Mouse (Mus musculus): ENCODE data around the gene Klhl25.
"Not testable (repeated sequence)": the region's sequence is repeated elsewhere in the genome, so short reads cannot be mapped to it uniquely, and the experiment has no call there.

The Klhl25 gene

GRCm38 (mm10) chr7:75848115-75848775 lies at the start of gene Klhl25:
Klhl25 (plus strand) TSS chr7:75848310.
- DNase-seq (ENCODE audit: low read depth, low spot score): peak; percentile 96

DNA sequence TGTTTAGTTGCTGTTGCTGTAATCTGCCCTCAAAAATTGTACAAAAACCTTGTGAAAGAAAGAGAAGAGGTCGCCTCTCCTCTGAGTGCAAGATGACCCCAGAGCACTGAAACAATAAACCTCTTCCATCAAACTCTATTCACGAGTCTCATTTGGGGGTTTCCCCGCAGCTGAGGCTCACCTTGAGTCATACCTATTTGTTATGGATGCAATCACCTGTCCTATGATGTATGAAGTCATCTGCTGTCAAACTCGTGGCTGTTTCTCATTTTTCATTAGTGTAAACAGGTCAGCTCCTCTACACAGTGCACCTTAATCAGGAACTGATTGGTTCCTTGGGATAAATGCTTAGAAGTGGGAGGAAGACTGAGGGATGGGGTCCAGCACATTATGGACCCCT lies 47.6 kb upstream of the Klhl25 start:
- no peak for DNase-seq (ENCODE audit: low read depth, low spot score)

GRCm38 (mm10) chr7:75801022-75801421 lies 47.1 kb upstream of the Klhl25 start:
- no peak for DNase-seq (ENCODE audit: low read depth, low spot score)

- DNase-seq (ENCODE audit: low read depth, low spot score): no peak
Observed at GRCm38 (mm10) chr7:75801621-75802358, 46.3 kb upstream of the Klhl25 start.

GRCm38 (mm10) chr7:75802887-75803286 lies 45.2 kb upstream of the Klhl25 start:
- DNase-seq (ENCODE audit: low read depth, low spot score): no peak

- DNase-seq (ENCODE audit: low read depth, low spot score): no peak
Observed at GRCm38 (mm10) chr7:75806161-75806560, 41.9 kb upstream of the Klhl25 start.

DNA sequence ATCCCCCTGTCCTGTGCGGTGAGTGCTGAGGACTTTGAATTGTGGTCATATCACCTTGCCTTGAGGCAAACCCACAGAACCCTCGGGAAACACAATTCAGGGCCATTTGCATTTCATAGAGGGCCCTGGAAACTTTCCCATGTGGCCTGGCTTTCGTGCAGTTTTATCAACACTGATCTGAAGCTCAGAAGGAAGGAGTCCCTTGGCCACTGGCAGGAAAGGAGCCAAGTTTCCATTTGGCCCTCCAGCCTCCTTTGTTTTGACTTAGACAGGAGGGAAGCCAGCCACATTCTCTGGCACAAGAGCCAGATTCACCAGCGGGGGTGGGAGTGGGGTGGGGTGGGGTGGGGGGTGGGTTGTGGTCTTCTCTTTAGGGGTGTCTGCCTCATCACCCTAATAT lies 41.4 kb upstream of the Klhl25 start:
- DNase-seq (ENCODE audit: low read depth, low spot score): no peak

DNA sequence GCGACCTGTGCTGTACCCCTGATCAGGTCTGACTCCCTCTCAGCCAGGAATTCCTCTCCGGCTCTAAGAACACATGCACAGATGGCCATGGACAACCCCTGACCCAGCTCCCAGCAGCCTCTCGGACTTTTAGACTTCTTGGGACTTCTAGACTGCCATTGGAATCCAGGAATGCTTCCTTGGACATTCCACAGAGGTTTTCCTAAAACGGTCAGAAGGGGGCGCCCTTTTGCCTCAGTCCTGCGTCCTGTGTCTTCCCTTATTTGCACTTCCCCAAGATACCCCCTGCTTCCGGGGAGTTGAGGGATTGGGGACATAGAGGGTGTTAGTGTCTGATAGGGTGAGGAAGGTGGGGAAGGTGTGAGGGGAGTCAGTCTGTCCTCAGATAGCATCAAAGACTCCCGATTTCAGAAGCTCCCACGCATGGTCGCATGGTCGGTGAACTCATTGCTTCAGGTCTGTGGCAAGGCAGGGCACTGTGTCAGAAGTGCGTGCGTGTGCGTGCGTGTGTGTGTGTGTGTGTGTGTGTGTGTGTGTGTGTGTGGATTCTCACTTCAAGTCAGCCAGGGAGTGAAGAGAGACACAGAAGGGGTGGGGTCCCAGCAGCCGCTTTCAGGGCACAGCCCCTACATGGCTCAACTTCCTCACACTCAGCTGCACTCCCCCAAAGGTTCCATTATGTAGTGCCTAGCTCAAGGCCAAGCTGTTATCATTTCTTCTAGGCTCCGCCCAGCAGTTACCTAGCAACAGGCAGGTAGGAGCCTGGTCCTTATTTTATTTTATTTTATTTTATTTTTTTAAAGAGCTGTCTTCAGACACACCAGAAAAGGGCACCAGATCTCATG lies 40.4 kb upstream of the Klhl25 start:
- no peak for DNase-seq (ENCODE audit: low read depth, low spot score)

- no peak for DNase-seq (ENCODE audit: low read depth, low spot score)
Observed at GRCm38 (mm10) chr7:75820687-75821086, 27.4 kb upstream of the Klhl25 start.

DNA sequence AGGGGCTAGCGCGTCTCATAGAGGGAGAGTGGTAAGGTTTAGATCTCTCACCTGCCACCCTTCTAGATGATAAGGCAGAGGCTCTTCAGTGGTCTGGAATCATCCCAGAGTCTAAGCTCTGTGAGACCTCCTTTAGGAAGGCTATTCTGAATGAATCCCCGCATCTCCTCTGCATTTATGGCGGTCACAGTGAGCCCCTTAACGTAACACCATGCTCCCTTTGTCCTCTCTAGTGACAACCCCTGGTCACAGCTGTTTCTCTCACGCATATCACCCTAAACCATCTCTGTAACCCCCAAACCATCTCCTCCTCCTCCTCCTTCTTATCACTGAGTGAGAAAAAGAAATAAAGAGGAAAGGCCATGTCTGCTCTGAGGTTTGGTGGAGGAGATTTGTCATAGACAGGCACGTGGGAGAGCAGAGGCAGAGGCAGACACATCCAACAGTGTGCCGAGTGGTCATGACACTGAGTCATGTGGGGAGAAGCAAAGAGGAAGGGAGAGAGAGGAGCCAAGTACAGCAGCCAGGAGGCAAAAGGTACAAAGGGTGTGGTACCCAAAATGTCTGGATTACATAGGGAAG lies 25.9 kb upstream of the Klhl25 start:
- DNase-seq (ENCODE audit: low read depth, low spot score): no peak

- DNase-seq (ENCODE audit: low read depth, low spot score): no peak
Observed at GRCm38 (mm10) chr7:75823071-75823470, 25.0 kb upstream of the Klhl25 start.

GRCm38 (mm10) chr7:75826360-75827103 lies 21.6 kb upstream of the Klhl25 start:
- no peak for DNase-seq (ENCODE audit: low read depth, low spot score)

- DNase-seq (ENCODE audit: low read depth, low spot score): no peak
Observed at GRCm38 (mm10) chr7:75827357-75827756, 20.8 kb upstream of the Klhl25 start.

DNA sequence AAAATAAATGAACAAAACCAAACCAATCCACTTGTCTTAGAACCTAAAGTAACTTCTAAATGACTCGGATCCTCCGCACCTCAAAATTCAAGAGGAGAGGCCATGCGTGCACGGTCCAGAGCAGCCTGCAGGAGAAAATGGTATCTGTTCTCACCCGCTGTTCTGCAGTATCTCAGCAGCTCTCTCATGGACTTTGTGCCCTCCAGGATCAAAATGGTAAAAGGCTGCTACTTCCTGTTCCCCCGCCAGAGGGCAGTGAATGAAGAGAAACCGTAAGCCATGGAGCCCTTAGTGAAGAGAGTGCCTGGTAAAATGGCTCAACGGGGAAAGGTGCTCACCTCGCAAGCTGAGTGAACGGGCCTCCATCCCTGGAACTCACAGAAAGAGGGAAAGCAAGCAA lies 20.3 kb upstream of the Klhl25 start:
- peak; percentile 69 for DNase-seq (ENCODE audit: low read depth, low spot score)

DNA sequence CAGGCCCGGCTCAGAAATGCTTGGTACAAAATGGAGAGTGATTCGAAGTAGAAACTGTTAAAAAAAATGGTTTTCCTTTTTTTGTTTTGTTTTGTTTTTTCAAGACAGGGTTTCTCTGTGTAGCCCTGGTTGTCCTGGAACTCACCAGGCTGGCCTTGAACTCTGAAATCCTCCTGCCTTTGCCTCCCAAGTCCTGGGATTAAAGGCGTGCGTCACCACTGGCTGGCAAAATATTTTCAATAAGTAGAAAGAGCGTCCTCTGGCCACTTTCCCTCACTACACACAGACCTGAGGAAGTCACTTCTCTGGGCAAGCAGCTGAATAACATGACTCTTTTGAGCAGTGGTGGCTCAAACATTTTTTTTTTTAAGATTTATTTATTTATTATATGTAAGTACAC lies 19.6 kb upstream of the Klhl25 start:
- DNase-seq (ENCODE audit: low read depth, low spot score): no peak

DNA sequence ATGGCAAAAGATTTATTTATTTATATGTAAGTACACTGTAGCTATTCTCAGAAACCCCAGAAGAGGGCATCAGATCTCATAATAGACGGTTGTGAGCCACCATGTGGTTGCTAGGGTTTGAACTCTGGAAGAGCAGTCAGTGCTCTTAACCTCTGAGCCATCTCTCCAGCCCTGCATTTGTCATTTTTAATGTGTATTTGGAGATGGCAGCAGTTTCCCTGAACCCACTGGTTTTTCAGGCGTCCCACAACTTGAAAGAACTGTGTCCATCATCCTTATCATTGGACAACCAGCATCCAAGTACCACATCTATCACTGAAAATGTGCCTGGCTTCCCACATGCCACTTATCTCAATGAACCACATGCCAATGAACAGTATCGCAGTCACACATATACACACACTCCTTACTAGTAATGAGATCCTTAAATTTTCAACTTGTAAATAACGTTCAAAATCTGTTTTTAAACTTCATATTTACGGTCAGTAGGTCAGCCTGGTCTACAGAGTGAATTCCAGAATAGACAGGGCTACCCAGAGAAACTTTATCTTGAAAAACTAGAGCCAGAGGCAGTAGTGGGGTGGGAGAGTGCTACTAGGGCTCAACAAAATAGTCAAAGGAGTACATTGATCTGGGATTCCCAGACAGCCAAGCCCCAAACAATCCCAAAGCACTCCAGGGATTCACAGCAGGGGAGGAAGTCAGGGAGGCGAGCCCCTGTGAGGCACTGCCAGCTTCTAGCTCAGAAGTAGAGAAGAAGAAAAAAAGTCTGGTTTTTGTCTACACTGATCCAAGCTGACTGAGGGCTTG lies 17.7 kb upstream of the Klhl25 start:
- DNase-seq (ENCODE audit: low read depth, low spot score): no peak

GRCm38 (mm10) chr7:75833960-75834359 lies 14.2 kb upstream of the Klhl25 start:
- not testable (repeated sequence) for DNase-seq (ENCODE audit: low read depth, low spot score)

- DNase-seq (ENCODE audit: low read depth, low spot score): not testable (repeated sequence)
Observed at GRCm38 (mm10) chr7:75834932-75835631, 13.0 kb upstream of the Klhl25 start.

DNA sequence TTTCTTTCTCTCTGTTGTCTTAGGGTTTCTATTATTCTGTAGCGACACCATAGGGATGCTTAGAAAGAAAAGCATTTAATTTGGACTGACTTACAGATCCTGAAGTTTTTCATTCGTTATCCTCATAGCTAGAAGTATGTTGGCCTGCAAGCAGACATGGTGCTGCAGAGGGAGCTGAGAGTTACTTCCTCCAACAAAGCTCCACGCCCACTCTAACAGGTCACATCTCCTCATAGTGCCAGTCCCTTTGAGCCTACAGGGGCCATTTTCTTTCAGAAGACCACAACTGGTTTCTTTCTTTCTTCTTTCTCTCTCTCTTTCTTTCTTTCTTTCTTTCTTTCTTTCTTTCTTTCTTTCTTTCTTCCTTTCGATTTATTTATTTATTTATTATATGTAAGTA lies 8.0 kb upstream of the Klhl25 start:
- no peak for DNase-seq (ENCODE audit: low read depth, low spot score)

GRCm38 (mm10) chr7:75842306-75842705 lies 5.8 kb upstream of the Klhl25 start:
- no peak for DNase-seq (ENCODE audit: low read depth, low spot score)
